Mouse (Mus musculus) retina, adult 2 months (tissue): ENCODE results near the gene Nkx2-4.

ENCODE experiments used
- DNase-seq: peaks from one replicate; pipeline ENCODE4 v3.0.0-alpha.2; 2012; ENCODE audit warnings: low read depth, low spot score

Nkx2-4 gene

GRCm38 (mm10) chr2:147085072-147085870 is at the start of gene Nkx2-4:
Gene Nkx2-4 (minus strand): TSS chr2:147085445.
- no peak for DNase-seq

GRCm38 (mm10) chr2:147127366-147127765 is 42.1 kb upstream of the Nkx2-4 start:
- no peak for DNase-seq

- DNase-seq, result no peak
Measured at GRCm38 (mm10) chr2:147119736-147120135, 34.5 kb upstream of the Nkx2-4 start.

DNA sequence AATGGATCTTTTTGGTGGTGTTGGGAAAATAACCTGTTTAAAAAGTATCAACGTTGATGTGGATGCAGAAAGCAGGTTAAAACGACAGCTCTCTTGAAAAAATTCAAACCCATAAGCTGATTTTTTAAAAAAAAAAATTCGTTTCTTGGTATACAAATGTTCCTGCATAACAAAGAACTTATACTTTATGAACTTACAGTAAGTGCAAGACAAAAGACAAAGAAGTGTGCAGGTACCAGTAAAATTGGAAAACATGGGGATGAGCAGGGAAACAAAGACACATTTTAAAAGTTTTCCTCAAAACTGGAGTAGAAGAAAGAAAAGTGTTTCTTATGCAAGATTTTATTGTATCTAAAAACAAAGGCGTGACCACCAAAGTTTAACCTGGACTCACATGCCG is 1.2 kb upstream of the Nkx2-4 start:
- DNase-seq, result no peak

GRCm38 (mm10) chr2:147085937-147086336 is 692 bp upstream of the Nkx2-4 start:
- no peak for DNase-seq

- no peak for DNase-seq
Measured at GRCm38 (mm10) chr2:147084366-147085071, 726 bp downstream of the Nkx2-4 start.

DNA sequence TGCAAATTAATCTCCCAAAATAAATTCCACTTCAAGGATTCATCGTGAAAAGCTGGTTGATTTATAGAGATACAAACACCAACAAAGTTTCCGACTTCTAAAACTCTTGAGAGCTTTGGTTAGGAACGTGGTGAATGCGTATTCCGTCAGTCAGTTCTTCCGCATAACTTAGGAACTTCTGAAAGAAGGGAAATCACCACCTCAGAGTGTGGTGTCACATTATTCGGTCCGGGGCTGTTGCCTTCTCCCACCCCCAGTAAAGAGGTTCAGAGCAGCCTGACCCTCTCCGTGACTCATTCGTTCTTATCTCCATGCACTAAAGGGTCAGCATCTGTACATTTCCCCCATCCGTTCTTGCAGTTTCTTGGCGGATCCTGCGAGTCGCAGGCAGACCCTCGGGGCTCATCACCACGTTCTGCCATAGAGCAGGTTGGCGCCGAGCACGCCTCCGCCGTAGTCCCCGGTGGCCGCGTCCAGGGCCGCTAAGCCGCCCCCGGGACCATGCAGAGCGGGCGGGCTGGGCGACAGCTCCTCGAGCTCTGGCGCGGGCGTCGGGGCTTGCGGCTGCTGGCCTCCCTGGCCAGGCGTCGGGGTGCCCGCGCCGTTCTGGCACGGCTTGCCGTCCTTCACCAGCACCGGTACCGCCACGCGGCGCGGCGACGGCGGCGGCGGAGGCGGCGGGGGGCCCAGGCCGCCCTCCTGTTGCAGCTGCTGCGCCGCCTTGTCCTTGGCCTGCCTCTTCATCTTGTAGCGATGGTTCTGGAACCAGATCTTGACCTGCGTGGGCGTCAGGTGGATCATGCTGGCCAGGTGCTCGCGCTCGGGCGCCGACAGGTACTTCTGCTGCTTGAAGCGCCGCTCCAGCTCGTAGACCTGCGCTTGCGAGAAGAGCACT is 1.5 kb downstream of the Nkx2-4 start:
- no peak for DNase-seq

GRCm38 (mm10) chr2:147082391-147082790 is 2.9 kb downstream of the Nkx2-4 start:
- DNase-seq, result no peak

DNA sequence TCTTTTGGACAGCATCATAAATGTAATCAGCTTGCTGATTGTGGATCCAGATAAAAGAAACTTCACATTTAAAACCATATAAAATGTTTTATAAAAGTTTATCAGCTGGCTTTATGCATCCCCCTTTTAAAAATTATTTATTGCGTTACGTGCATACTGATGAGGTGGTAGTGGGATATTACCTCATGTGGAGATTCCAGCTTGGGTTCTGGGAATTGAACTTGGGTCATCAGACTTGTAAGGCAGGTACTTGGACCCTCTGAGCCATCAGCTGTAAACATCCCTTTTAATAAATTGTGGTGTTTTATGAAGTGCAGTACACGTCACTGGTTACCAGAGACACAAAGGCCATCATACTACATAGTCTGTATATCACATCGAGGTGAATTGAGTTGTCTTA is 10.8 kb downstream of the Nkx2-4 start:
- DNase-seq, result no peak

DNA sequence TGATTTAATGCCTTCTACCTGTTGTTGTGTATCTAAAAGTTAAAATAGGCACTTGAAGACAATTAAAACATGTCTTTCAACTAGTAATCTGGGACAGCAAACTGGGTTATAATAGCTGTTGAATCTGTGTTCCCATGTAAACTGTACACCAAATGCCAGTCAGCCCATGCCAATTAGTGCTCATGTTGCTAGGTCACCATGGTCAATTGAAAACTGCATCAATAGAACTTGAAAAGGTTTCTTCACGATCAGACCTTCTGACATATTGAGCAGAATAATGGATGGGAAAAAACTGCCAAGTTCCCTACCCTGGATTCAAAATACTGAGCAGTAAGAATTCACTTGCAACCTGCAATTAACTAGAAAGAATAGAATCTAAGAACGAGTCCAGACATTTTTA is 11.3 kb downstream of the Nkx2-4 start:
- no peak for DNase-seq

DNA sequence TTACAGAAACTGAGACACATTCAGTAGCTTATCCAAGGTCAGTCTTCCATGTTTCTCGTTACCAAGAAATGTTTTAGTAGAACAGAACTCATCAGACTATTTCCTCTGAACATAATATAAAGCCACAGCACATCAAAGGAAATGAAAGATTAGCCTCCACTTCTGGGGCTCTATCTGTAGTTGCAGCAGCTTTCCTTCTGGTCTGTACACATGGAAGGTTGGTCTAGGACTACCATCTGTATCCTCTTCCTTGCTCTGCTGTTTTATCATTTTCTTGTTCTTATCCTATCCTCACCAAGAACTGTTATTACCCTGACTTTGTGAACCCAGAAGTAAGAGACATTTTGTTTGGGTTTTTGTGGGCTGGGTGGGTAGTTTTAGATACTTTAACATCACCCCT is 14.9 kb downstream of the Nkx2-4 start:
- no peak for DNase-seq

- DNase-seq, result no peak
Measured at GRCm38 (mm10) chr2:147069077-147069476, 16.2 kb downstream of the Nkx2-4 start.

- no peak for DNase-seq
Measured at GRCm38 (mm10) chr2:147067480-147068246, 17.6 kb downstream of the Nkx2-4 start.

DNA sequence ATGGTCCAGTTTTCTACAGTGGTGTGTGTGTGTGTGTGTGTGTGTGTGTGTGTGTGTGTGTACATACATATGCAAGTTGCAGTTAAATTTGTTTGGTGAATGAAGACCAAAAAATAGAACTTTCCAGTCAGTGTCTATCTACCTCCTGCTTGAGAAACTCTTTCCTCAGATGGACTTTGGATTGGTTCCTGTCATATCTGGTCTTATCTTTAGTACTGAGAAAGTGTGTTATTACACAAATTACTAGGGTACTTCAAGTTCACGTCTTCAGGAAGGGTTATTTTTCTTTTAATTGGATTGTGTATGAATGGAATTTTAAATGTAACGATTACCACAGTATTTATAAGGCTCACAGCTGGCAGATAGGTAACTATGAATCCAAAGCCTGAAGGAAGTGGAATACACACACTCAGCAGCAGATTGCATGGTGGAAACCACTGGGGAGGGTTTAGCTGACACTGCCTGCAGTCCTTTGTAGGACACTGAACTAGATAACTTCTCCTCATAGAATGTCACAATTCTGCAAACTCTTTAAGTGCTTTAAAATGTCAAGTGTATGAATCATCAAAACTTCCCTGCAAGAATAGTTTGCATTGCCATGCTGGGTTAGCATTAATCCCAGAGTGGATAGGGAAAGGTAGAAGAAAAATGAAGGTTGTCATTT is 31.9 kb downstream of the Nkx2-4 start:
- no peak for DNase-seq

DNA sequence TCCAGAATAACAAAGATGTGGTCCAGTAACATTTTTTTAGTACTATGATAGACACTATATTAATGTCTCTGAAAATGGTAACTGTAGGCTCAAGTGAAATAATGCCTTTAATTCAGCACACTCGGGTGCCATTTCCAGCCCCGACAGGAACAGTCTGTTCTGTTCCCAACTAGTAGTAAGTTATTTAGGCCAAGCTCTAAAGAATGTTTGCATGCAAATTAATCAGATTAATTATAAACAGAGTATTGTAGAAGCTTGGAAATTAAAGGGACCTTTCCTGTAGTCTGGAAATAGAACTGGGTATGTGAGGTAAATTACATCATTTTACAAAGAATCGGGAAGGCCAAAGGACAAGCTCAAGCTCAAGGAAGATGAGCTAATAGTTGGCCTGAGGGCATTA is 38.2 kb downstream of the Nkx2-4 start:
- no peak for DNase-seq

DNA sequence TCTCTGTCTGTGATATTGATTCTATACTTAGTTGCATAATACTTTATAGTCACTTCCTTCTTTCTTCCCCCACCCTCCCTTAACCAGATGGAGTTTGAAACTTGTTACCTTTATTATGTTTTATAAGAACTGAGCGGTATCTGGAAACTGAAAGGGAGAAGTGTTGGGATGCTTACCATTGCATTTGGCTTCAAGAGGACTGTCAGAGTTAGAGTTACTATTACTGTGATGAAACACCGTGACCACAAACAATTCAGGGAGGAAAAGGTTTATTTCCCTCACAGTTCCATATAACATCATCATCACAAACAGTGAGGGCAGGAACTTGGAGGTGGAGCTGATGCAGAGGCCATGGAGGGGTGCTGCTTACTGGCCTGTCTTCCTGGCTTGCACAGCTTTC is 49.4 kb downstream of the Nkx2-4 start:
- DNase-seq, result no peak
